ENCODE assay signal across 10 mouse cellular contexts in genomic region chr13:43215994-43216706, GRCm38 (mm10). TPM values are rescaled to one million over a fixed set of nuclear protein-coding genes. Genes with fewer than 3 reads are reported as not detected.
DNase-seq lines count a peak whose midpoint lies in the region; ATAC-seq and TF ChIP-seq lines count a peak whose summit lies in the region.
"Had no signal": no experiment of that assay in that cellular context is flagged by ENCODE, and none has a peak within 500 bp of the region (broad histone marks: within the 10 kb centered on the region; RNA-seq: fewer than 3 reads in every experiment).

No protein-coding gene starts in this region.

- H3K36me3 ChIP-seq in forebrain, embryonic 15.5 days = no peaks in the 10 kb centered on the region
- H3K36me3 ChIP-seq in forebrain, embryonic 14.5 days (ENCODE audit: control insufficient read depth, insufficient read depth, low read length) = no peaks in the 10 kb centered on the region
- H3K36me3 ChIP-seq in lung, postnatal 0 days (ENCODE audit: insufficient read depth, low read length) = no peaks in the 10 kb centered on the region
- no peaks in the 10 kb centered on the region for H3K36me3 ChIP-seq in hindbrain, embryonic 13.5 days
- no peaks in the 10 kb centered on the region for H3K36me3 ChIP-seq in midbrain, embryonic 16.5 days (ENCODE audit: control insufficient read depth, insufficient read depth, low read length)

- TF ChIP-seq EP300 in lung, postnatal 0 days (IDR thresholded peaks at IDR 0.05) = peak; percentile 85

- no peak for DNase-seq in forebrain, embryonic 14.5 days (ENCODE audit: low spot score)
- DNase-seq in lung, postnatal 0 days (ENCODE audit: low spot score) = peak; percentile 57
- DNase-seq in lung, postnatal 4 days = no peak
- DNase-seq in frontal cortex, postnatal 36 days (ENCODE audit: low spot score in 2 of 2) = no peak
- DNase-seq in c-Kit-positive CD71-positive TER-119-positive erythroid progenitor cells, embryonic 14.5 days (ENCODE audit: low spot score) = no peak
- DNase-seq: gastrocnemius, postnatal 14 days; thymus, adult 18-20 months had no signal

- no peaks in the 10 kb centered on the region for H3K9me3 ChIP-seq in forebrain, embryonic 15.5 days
- H3K9me3 ChIP-seq in forebrain, embryonic 14.5 days (replicated peaks; ENCODE audit: control insufficient read depth, low read length) = no peaks in the 10 kb centered on the region
- H3K9me3 ChIP-seq in lung, postnatal 0 days (ENCODE audit: low read length) = no peaks in the 10 kb centered on the region
- no peaks in the 10 kb centered on the region for H3K9me3 ChIP-seq in hindbrain, embryonic 13.5 days
- no peaks in the 10 kb centered on the region for H3K9me3 ChIP-seq in midbrain, embryonic 16.5 days (replicated peaks; ENCODE audit: control insufficient read depth, low read length, poor library complexity, severe bottlenecking)

- H3K4me1 ChIP-seq in forebrain, embryonic 15.5 days = 0 out of 2 replicates have a peak, but pooled peaks cover 2% of the 10 kb centered on the region
- no peaks in the 10 kb centered on the region; the same call in none of the 2 replicates for H3K4me1 ChIP-seq in forebrain, embryonic 14.5 days (ENCODE audit: control insufficient read depth, insufficient read depth, low read length)
- peaks cover 31% of the 10 kb centered on the region for H3K4me1 ChIP-seq in lung, postnatal 0 days (ENCODE audit: insufficient read depth, low read depth, low read length)
- H3K4me1 ChIP-seq in hindbrain, embryonic 13.5 days (replicated peaks) = peaks cover 34% of the 10 kb centered on the region
- peaks cover 18% of the 10 kb centered on the region for H3K4me1 ChIP-seq in midbrain, embryonic 16.5 days (ENCODE audit: control insufficient read depth, insufficient read depth, low read length)

- 77% methylated on average over 9 of the region's 9 CpGs for WGBS in forebrain, embryonic 15.5 days
- 80% methylated on average over 9 of the region's 9 CpGs for WGBS in forebrain, embryonic 14.5 days
- 61% methylated on average over 9 of the region's 9 CpGs for WGBS in lung, postnatal 0 days
- WGBS in hindbrain, embryonic 13.5 days = 72% methylated on average over 9 of the region's 9 CpGs
- WGBS in midbrain, embryonic 16.5 days = 73% methylated on average over 9 of the region's 9 CpGs

- no peak overlapping the region for H3K4me3 ChIP-seq in forebrain, embryonic 15.5 days
- H3K4me3 ChIP-seq in forebrain, embryonic 14.5 days (ENCODE audit: low read depth, low read length) = no peak overlapping the region
- H3K4me3 ChIP-seq in lung, postnatal 0 days (ENCODE audit: low read depth, low read length) = no peak overlapping the region
- H3K4me3 ChIP-seq in hindbrain, embryonic 13.5 days = no peak overlapping the region
- H3K4me3 ChIP-seq in midbrain, embryonic 16.5 days (ENCODE audit: low read depth, low read length) = no peak overlapping the region

- H3K9ac ChIP-seq in forebrain, embryonic 15.5 days (replicated peaks) = no peak overlapping the region
- H3K9ac ChIP-seq in forebrain, embryonic 14.5 days (ENCODE audit: low read length) = no peak overlapping the region
- no peak overlapping the region for H3K9ac ChIP-seq in lung, postnatal 0 days (replicated peaks; ENCODE audit: low read depth)
- no peak overlapping the region for H3K9ac ChIP-seq in hindbrain, embryonic 13.5 days
- no peak overlapping the region for H3K9ac ChIP-seq in midbrain, embryonic 16.5 days (ENCODE audit: low read depth, low read length)

- no peak for TF ChIP-seq CTCF in lung, postnatal 0 days (IDR thresholded peaks at IDR 0.05)

- 0 out of 2 replicates have a peak overlapping the region, but pooled peaks have one; percentile 27 for H3K27ac ChIP-seq in forebrain, embryonic 15.5 days (replicated peaks)
- no peak overlapping the region for H3K27ac ChIP-seq in forebrain, embryonic 14.5 days (ENCODE audit: low read depth, low read length)
- peak overlapping the region; percentile 57; the same call in 1 of the 2 replicates for H3K27ac ChIP-seq in lung, postnatal 0 days (ENCODE audit: low read length)
- H3K27ac ChIP-seq in hindbrain, embryonic 13.5 days = peak overlapping the region; percentile 65
- peak overlapping the region; percentile 69 for H3K27ac ChIP-seq in midbrain, embryonic 16.5 days (ENCODE audit: low read length)

- no peak for ATAC-seq in forebrain, embryonic 15.5 days (replicated peaks)
- no peak for ATAC-seq in forebrain, embryonic 14.5 days
- ATAC-seq in lung, postnatal 0 days = peak; percentile 47
- no peak for ATAC-seq in hindbrain, embryonic 13.5 days (ENCODE audit: low FRiP score)
- no peak for ATAC-seq in midbrain, embryonic 16.5 days

- H3K4me2 ChIP-seq in forebrain, embryonic 15.5 days (replicated peaks) = no peak overlapping the region
- H3K4me2 ChIP-seq in forebrain, embryonic 14.5 days (ENCODE audit: low read length) = no peak overlapping the region
- H3K4me2 ChIP-seq in lung, postnatal 0 days (replicated peaks; ENCODE audit: low read depth, low read length) = no peak overlapping the region
- no peak overlapping the region; the same call in 1 of the 2 replicates for H3K4me2 ChIP-seq in hindbrain, embryonic 13.5 days
- H3K4me2 ChIP-seq in midbrain, embryonic 16.5 days (ENCODE audit: low read length) = peak overlapping the region; percentile 55; the same call in 1 of the 2 replicates

- H3K27me3 ChIP-seq in forebrain, embryonic 15.5 days = no peaks in the 10 kb centered on the region
- H3K27me3 ChIP-seq in forebrain, embryonic 14.5 days (replicated peaks; ENCODE audit: control insufficient read depth, insufficient read depth, low read length) = no peaks in the 10 kb centered on the region
- H3K27me3 ChIP-seq in lung, postnatal 0 days (replicated peaks; ENCODE audit: insufficient read depth, low read length) = no peaks in the 10 kb centered on the region
- no peaks in the 10 kb centered on the region for H3K27me3 ChIP-seq in hindbrain, embryonic 13.5 days
- H3K27me3 ChIP-seq in midbrain, embryonic 16.5 days (ENCODE audit: control insufficient read depth, insufficient read depth, low read depth, low read length) = no peaks in the 10 kb centered on the region

RNA-seq across cellular contexts. Expression of gene Tbc1d7, which starts 44.8 kb away (rescaled TPM):
- polyA plus RNA-seq in forebrain, embryonic 15.5 days (2015; fragmentation: Nextera tagmentation; extraction: Ambion mirVana) = 79.1 and 79.9 TPM in 2 replicates
- polyA plus RNA-seq in forebrain, embryonic 14.5 days (2014; fragmentation: Nextera tagmentation; extraction: Ambion mirVana) = 86.9 and 101 TPM in 2 replicates
- 25.4 and 27.5 TPM in 2 replicates for polyA plus RNA-seq in lung, postnatal 0 days (2015; fragmentation: Nextera tagmentation; extraction: Ambion mirVana)
- 85.2 and 85.7 TPM in 2 replicates for polyA plus RNA-seq in hindbrain, embryonic 13.5 days (2015; fragmentation: Nextera tagmentation; extraction: Ambion mirVana)
- 84.0 and 91.8 TPM in 2 replicates for polyA plus RNA-seq in midbrain, embryonic 16.5 days (2015; fragmentation: Nextera tagmentation; extraction: Ambion mirVana)
